Mouse (Mus musculus) MEL (cell line): ENCODE measurements at regions not wholly inside any gene's neighbourhood (a gene's known extent, or its start where the extent isn't known, plus 50 kb on each side); places are given as distances from the start of the nearest gene placed in this dataset.

ENCODE experiments used
- DNase-seq: peaks from one replicate; pipeline ENCODE4 v3.0.0; 2011; ENCODE audit warnings: low read depth, low spot score
- H3K27ac ChIP-seq: 2 replicates; pipeline ENCODE4 v1.5.1; 2012; ENCODE audit warnings: low read depth, mild to moderate bottlenecking, control low read depth, low read length, moderate library complexity; ENCODE audit not compliant: control insufficient read depth
- H3K27me3 ChIP-seq, 2 experiments: fragments of 150-350 bp in 1 of 2; sonication (generic) in 1 of 2; 2 replicates each; pipeline ENCODE4 v1.6.1; 2012; ENCODE audit warnings: low read length in 2 of 2, mild to moderate bottlenecking in 2 of 2, improper control_type of control experiment in 1 of 2, moderate library complexity in 1 of 2; ENCODE audit not compliant: insufficient read depth in 2 of 2, control insufficient read depth in 1 of 2
- H3K36me3 ChIP-seq, 2 experiments: 2 replicates each; pipeline ENCODE4 v1.6.1; 2012 to 2014; ENCODE audit warnings: low read length in 2 of 2, improper control_type of control experiment in 1 of 2, inconsistent platforms in 1 of 2, mild to moderate bottlenecking in 1 of 2; ENCODE audit not compliant: insufficient read depth in 2 of 2, control insufficient read depth in 1 of 2
- H3K4me1 ChIP-seq, 2 experiments: fragments of 150-350 bp in 1 of 2; sonication (generic) in 1 of 2; 2 replicates each; pipeline ENCODE4 v1.6.1; 2012; ENCODE audit warnings: low read length in 2 of 2, improper control_type of control experiment in 1 of 2, mild to moderate bottlenecking in 1 of 2; ENCODE audit not compliant: insufficient read depth in 2 of 2, control insufficient read depth in 1 of 2
- H3K4me3 ChIP-seq, 2 experiments: fragments of 150-350 bp in 1 of 2; sonication (generic) in 1 of 2; 2 replicates each; pipeline ENCODE4 v1.5.1; 2012; ENCODE audit warnings: low read depth in 2 of 2, low read length in 2 of 2, mild to moderate bottlenecking in 2 of 2, moderate library complexity in 2 of 2, control low read depth in 1 of 2, improper control_type of control experiment in 1 of 2; ENCODE audit not compliant: control insufficient read depth in 1 of 2, insufficient read depth in 1 of 2
- H3K79me2 ChIP-seq: 2 replicates; pipeline ENCODE4 v1.6.1; 2012; ENCODE audit warnings: mild to moderate bottlenecking, low read length, moderate library complexity; ENCODE audit not compliant: control insufficient read depth, poor library complexity, insufficient read depth
- H3K9ac ChIP-seq: 2 replicates; pipeline ENCODE4 v1.6.1; 2012; ENCODE audit warnings: low read depth, mild to moderate bottlenecking, control low read depth, low read length, moderate library complexity; ENCODE audit not compliant: control insufficient read depth, poor library complexity, severe bottlenecking
- H3K9me3 ChIP-seq: fragments of 150-350 bp; sonication (generic); replicated peaks from 2 replicates; pipeline ENCODE4 v1.6.1; 2012; ENCODE audit warnings: mild to moderate bottlenecking, low read length, improper control_type of control experiment, moderate library complexity; ENCODE audit not compliant: insufficient read depth
- CHD2 ChIP-seq: IDR thresholded peaks from 2 replicates; pipeline ENCODE4 v1.6.1; 2011; ENCODE audit warnings: low read length, improper control_type of control experiment
- CTCF ChIP-seq, 3 experiments: IDR thresholded peaks in 2 of 3; conservative IDR thresholded peaks in 1 of 3; 2 replicates each; pipeline ENCODE4 v1.5.1; 2011 to 2012; ENCODE audit warnings: low read length in 3 of 3, low read depth in 2 of 3, mild to moderate bottlenecking in 2 of 3, improper control_type of control experiment in 1 of 3, inconsistent platforms in 1 of 3, mixed read lengths in 1 of 3, moderate library complexity in 1 of 3; ENCODE audit not compliant: control insufficient read depth in 1 of 3, insufficient read depth in 1 of 3, poor library complexity in 1 of 3, severe bottlenecking in 1 of 3
- GABPA ChIP-seq: IDR thresholded peaks from 2 replicates; pipeline ENCODE4 v1.6.1; 2012; ENCODE audit warnings: low read depth, mild to moderate bottlenecking, inconsistent platforms, low read length, improper control_type of control experiment, moderate library complexity
- GATA1 ChIP-seq: IDR thresholded peaks from 2 replicates; pipeline ENCODE4 v1.6.1; 2011; ENCODE audit warnings: low read depth, low read length, improper control_type of control experiment
- KAT2A ChIP-seq: conservative IDR thresholded peaks from 2 replicates; pipeline ENCODE4 v1.6.1; 2012; ENCODE audit warnings: low read depth, low read length, improper control_type of control experiment, inconsistent platforms
- MAX ChIP-seq: IDR thresholded peaks from 2 replicates; pipeline ENCODE4 v1.6.1; 2011; ENCODE audit warnings: low read length, improper control_type of control experiment
- MAZ ChIP-seq: IDR thresholded peaks from 2 replicates; pipeline ENCODE4 v1.6.1; 2012; ENCODE audit warnings: low read depth, mild to moderate bottlenecking, inconsistent platforms, low read length, improper control_type of control experiment
- POLR2AphosphoS2 ChIP-seq: IDR thresholded peaks from 2 replicates; pipeline ENCODE4 v1.6.1; 2011; ENCODE audit warnings: low read length, improper control_type of control experiment
- RAD21 ChIP-seq: IDR thresholded peaks from 2 replicates; pipeline ENCODE4 v1.6.1; 2011; ENCODE audit warnings: mild to moderate bottlenecking, low read depth, low read length, improper control_type of control experiment
- SMC3 ChIP-seq: IDR thresholded peaks from 2 replicates; pipeline ENCODE4 v1.6.1; 2011; ENCODE audit warnings: low read depth, low read length, improper control_type of control experiment
- TAL1 ChIP-seq: IDR thresholded peaks from 2 replicates; pipeline ENCODE4 v1.6.1; 2012; ENCODE audit warnings: mild to moderate bottlenecking, inconsistent platforms, low read length, moderate library complexity, mixed read lengths
- USF2 ChIP-seq, 2 experiments: IDR thresholded peaks; 2 replicates each; pipeline ENCODE4 v1.6.1; 2011 to 2012; ENCODE audit warnings: improper control_type of control experiment in 2 of 2, low read length in 2 of 2, borderline replicate concordance in 1 of 2, inconsistent platforms in 1 of 2, low read depth in 1 of 2, mild to moderate bottlenecking in 1 of 2; ENCODE audit not compliant: insufficient read depth in 1 of 2
- ZNF384 ChIP-seq: IDR thresholded peaks from 2 replicates; pipeline ENCODE4 v1.6.1; 2012; ENCODE audit warnings: low read depth, mild to moderate bottlenecking, inconsistent platforms, low read length, improper control_type of control experiment

DNA sequence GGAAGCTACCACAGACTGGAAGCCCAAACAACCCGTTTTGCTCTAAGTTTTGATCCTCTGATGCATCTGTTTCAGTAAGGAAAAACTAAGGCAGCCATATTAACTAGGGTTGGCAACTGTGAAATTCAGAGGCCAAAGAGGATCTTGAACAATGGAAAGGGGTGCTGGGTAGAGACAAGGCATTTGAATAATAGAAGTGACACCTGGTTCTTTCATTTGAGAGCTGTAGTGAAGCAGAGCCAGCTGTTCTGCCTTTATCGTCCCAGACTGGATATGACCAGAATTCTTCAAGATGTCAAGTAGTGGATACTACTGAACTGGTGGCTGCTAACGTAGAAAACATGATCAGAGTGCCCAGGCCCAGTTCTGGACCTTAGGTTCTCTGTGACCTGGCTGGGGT is 94.4 kb upstream of the Ercc6l2 start:
- TF ChIP-seq USF2 (IDR thresholded peaks at IDR 0.05; ENCODE audit: borderline replicate concordance in 1 of 2, insufficient read depth in 1 of 2, low read depth in 1 of 2, low read length in 2 of 2) (no peak), GABPA (no peak), CHD2 (no peak), ZNF384 (no peak)
- H3K79me2 ChIP-seq = no peaks in the 10 kb centered on the region
- H3K27ac ChIP-seq = no peak overlapping the region
- DNase-seq = no peak
- H3K36me3 ChIP-seq = no peaks in the 10 kb centered on the region
- H3K4me1 ChIP-seq = peaks cover 0 to 7% of the 10 kb centered on the region in 2 experiments; a peak in 2 of 4 replicates
- H3K27me3 ChIP-seq = no peaks in the 10 kb centered on the region
- no peak overlapping the region for H3K4me3 ChIP-seq
- H3K9ac ChIP-seq = no peak overlapping the region
- no peaks in the 10 kb centered on the region for H3K9me3 ChIP-seq

DNA sequence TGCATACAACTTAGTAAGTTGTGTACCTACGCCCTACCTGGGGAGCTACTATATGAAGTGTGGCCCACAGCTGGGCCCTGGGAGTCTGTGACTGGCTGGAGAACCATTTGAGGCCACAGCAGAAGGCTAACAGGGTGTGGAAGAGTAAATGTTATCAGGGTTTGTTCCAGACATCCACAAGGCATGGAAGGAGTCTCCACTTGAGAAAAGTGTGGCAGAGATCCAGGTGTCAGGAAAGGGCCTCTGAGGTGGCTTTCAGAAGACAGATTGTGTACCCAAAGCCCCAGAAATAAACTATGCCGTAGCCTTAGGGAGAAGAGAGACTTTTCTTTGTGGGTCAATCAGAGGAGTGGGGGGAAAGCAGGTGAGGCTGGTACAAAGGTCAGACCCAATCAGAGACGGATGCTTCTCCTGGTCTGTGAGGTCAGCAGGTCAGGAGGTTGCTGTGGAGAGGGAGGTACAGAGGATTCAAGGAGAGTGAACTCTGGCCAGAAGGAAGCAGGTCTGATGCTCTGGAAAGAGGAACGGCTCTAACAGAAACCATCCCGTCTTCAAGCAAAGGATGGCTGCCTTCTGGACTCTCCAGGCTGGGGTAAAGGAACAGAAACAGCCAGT is 93.9 kb upstream of the Ercc6l2 start:
- no peak for TF ChIP-seq GATA1
- Histone ChIP-seq H3K4me3 (no peak overlapping the region), H3K9ac (no peak overlapping the region), H3K4me1 (peaks cover 0 to 7% of the 10 kb centered on the region in 2 experiments; a peak in 2 of 4 replicates), H3K79me2 (no peaks in the 10 kb centered on the region), H3K36me3 (no peaks in the 10 kb centered on the region), H3K27ac (no peak overlapping the region), H3K9me3 (no peaks in the 10 kb centered on the region), H3K27me3 (no peaks in the 10 kb centered on the region)
- DNase-seq = no peak

DNA sequence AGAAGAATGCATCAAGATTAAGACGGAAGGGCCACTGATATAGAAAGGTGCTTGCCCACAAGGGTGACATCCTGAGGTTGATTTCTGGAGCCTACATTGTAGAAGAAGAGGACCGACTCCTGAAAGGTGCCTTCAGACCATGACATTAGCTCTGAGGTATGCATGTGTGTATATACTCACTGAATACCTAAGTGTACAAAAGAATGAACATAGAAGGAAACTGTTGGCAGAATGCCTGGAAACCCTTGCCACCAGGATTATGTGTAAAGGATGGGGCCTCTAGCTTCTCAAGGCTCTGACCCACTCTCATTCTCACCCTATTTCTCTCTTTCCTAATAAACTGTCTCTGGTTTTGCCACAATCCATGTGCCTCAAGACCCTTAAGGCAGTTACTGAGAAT is 90.7 kb upstream of the Ercc6l2 start:
- no peak for DNase-seq
- Histone ChIP-seq H3K27me3 (peaks cover 0 to 2% of the 10 kb centered on the region in 2 experiments; a peak in 2 of 4 replicates), H3K27ac (no peak overlapping the region), H3K36me3 (no peaks in the 10 kb centered on the region), H3K9me3 (no peaks in the 10 kb centered on the region), H3K79me2 (no peaks in the 10 kb centered on the region), H3K4me3 (no peak overlapping the region), H3K9ac (no peak overlapping the region), H3K4me1 (peaks cover 0 to 6% of the 10 kb centered on the region in 2 experiments; a peak in 2 of 4 replicates)
- TF ChIP-seq ZNF384 (no peak), CTCF (IDR thresholded peaks at IDR 0.05 in 2 of 3, conservative IDR thresholded peaks at IDR 0.05 in 1 of 3; ENCODE audit: control insufficient read depth in 1 of 3, insufficient read depth in 1 of 3, low read depth in 2 of 3, low read length in 3 of 3, poor library complexity in 1 of 3, severe bottlenecking in 1 of 3) (no peak), KAT2A (no peak), GABPA (no peak), POLR2AphosphoS2 (no peak), TAL1 (no peak), MAZ (no peak), RAD21 (no peak), SMC3 (no peak), MAX (no peak)
